In the genomic region with DNA sequence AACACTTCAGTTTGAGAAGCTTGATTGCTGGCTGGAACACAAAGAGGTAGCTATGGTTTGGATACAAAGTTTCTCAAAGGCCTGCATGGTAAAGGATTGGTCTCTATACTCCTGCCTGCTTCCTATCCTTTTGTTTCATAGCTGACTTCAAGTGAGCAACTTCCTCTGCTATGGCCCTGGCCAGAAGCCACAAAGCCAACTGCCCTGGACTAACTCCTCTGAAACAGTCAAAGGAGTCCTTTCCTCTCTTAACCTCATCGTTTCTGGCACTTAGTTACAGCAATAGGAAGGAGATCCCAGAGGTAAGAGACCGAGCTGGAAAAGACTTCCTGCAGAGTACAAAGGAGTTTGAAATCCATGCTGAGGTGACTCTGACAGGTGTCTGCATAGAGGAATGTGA, we compare ENCODE assay signal across 23 mouse cellular contexts.
DNase-seq lines count a peak whose midpoint lies in the region; TF ChIP-seq lines count a peak whose summit lies in the region.
"Had no signal": no experiment of that assay in that cellular context is flagged by ENCODE, and none has a peak within 500 bp of the region (broad histone marks: within the 10 kb centered on the region; RNA-seq: fewer than 3 reads in every experiment).

No protein-coding gene starts in this region.

- peak overlapping the region; percentile 71 for H3K27ac ChIP-seq in kidney, adult 2 months (ENCODE audit: insufficient read depth, low read depth, low read length)
- H3K27ac ChIP-seq in limb, embryonic 10.5 days: 0 out of 2 replicates have a peak overlapping the region, but pooled peaks have one; percentile 46
- H3K27ac ChIP-seq: embryonic facial prominence, embryonic 13.5 days; forebrain, embryonic 12.5 days; heart, embryonic 10.5 days; hindbrain, embryonic 15.5 days; intestine, embryonic 15.5 days; stomach, embryonic 15.5 days had no signal

- no peak for TF ChIP-seq POLR2A in kidney, adult 2 months (IDR thresholded peaks at IDR 0.05; ENCODE audit: low read depth, low read length)

- H3K4me3 ChIP-seq in kidney, adult 2 months (ENCODE audit: insufficient read depth, low read depth, low read length): no peak overlapping the region
- no peak overlapping the region for H3K4me3 ChIP-seq in limb, embryonic 10.5 days
- H3K4me3 ChIP-seq: embryonic facial prominence, embryonic 13.5 days; erythroblast, embryonic 14.5 days; forebrain, embryonic 12.5 days; heart, embryonic 10.5 days; hindbrain, embryonic 15.5 days; intestine, embryonic 15.5 days; stomach, embryonic 15.5 days had no signal

- WGBS in kidney, adult 2 months: 14% methylated on average over 2 of the region's 2 CpGs
- 35% methylated on average over 2 of the region's 2 CpGs for WGBS in limb, embryonic 10.5 days

- no peak for TF ChIP-seq CTCF in kidney, adult 2 months (conservative IDR thresholded peaks at IDR 0.05; ENCODE audit: insufficient read depth, insufficient read length, low read depth, low read length)

- H3K4me1 ChIP-seq in kidney, adult 2 months (ENCODE audit: control insufficient read depth, insufficient read depth, low read length): peaks cover 10% of the 10 kb centered on the region
- peaks cover 16% of the 10 kb centered on the region for H3K4me1 ChIP-seq in limb, embryonic 10.5 days
- H3K4me1 ChIP-seq: forebrain, embryonic 12.5 days; heart, embryonic 10.5 days; hindbrain, embryonic 15.5 days; intestine, embryonic 15.5 days had no signal

- no peaks in the 10 kb centered on the region for H3K9me3 ChIP-seq in limb, embryonic 10.5 days (replicated peaks)
- H3K9me3 ChIP-seq: embryonic facial prominence, embryonic 13.5 days; forebrain, embryonic 12.5 days; heart, embryonic 10.5 days; hindbrain, embryonic 15.5 days; intestine, embryonic 15.5 days; stomach, embryonic 15.5 days had no signal

- H3K36me3 ChIP-seq in kidney, adult 2 months (ENCODE audit: control insufficient read depth, insufficient read depth, low read length): no peaks in the 10 kb centered on the region
- no peaks in the 10 kb centered on the region for H3K36me3 ChIP-seq in limb, embryonic 10.5 days
- H3K36me3 ChIP-seq: embryonic facial prominence, embryonic 13.5 days; forebrain, embryonic 12.5 days; G1E; heart, embryonic 10.5 days; hindbrain, embryonic 15.5 days; intestine, embryonic 15.5 days; stomach, embryonic 15.5 days had no signal

- DNase-seq in kidney, adult 2 months: peak; percentile 46
- DNase-seq in kidney, adult 11 months: no peak
- DNase-seq in lung, postnatal 10 days: peak; percentile 39
- DNase-seq in lung, adult 18-20 months: no peak
- no peak for DNase-seq in limb, embryonic 10.5 days (ENCODE audit: low spot score)
- DNase-seq in urinary bladder, postnatal 14 days (ENCODE audit: low spot score): no peak
- DNase-seq in ovary, postnatal 36 days (ENCODE audit: low spot score): no peak
- DNase-seq: adrenal gland, adult 2 months; B cell, adult 2 months; cerebellum, adult 11 months; cerebellum, postnatal 14 days; gastrocnemius, postnatal 36 days; right cerebral cortex, adult 18-20 months had no signal

- no peaks in the 10 kb centered on the region for H3K27me3 ChIP-seq in kidney, adult 2 months (replicated peaks; ENCODE audit: control insufficient read depth, insufficient read depth, low read length)
- H3K27me3 ChIP-seq in limb, embryonic 10.5 days (ENCODE audit: low read depth, poor library complexity, severe bottlenecking): no peaks in the 10 kb centered on the region
- H3K27me3 ChIP-seq: CH12.LX; embryonic facial prominence, embryonic 13.5 days; forebrain, embryonic 12.5 days; hindbrain, embryonic 15.5 days; intestine, embryonic 15.5 days; Patski; stomach, embryonic 15.5 days had no signal

Comparison
In these comparisons a context has a peak if more than half of its experiments do, and no peak if none do; other contexts are left out.
1. DNase-seq: peak in kidney, adult 2 months (single experiment) and lung, postnatal 10 days (single experiment); none in kidney, adult 11 months (single experiment), lung, adult 18-20 months (0 of 2), limb, embryonic 10.5 days (single experiment), urinary bladder, postnatal 14 days (single experiment) and ovary, postnatal 36 days (single experiment).